Mouse (Mus musculus) brain, adult 10 weeks (tissue): Measurements from ENCODE around the gene Gm13287. TPM values are rescaled to one million over a fixed set of nuclear protein-coding genes. Genes with fewer than 3 reads are reported as not detected.

Source experiments
- polyA plus RNA-seq: library from polyadenylated mRNA; stranded (reverse); fragments of 350-450 nt; fragmentation: Illumina TruSeq; extraction: RNeasy Lipid Tissue Mini Kit (QIAGEN cat#74804); gene quantifications from one replicate; pipeline ENCODE4 v1.2.3, GENCODE M21; 2015; ENCODE audit warnings: low read depth, low replicate concordance

Gm13287 gene
- not detected for polyA plus RNA-seq

GRCm38 (mm10) chr4:88802954-88803353 is at the start of gene Gm13287:
Gene Gm13287 (plus strand): TSS chr4:88803254.

DNA sequence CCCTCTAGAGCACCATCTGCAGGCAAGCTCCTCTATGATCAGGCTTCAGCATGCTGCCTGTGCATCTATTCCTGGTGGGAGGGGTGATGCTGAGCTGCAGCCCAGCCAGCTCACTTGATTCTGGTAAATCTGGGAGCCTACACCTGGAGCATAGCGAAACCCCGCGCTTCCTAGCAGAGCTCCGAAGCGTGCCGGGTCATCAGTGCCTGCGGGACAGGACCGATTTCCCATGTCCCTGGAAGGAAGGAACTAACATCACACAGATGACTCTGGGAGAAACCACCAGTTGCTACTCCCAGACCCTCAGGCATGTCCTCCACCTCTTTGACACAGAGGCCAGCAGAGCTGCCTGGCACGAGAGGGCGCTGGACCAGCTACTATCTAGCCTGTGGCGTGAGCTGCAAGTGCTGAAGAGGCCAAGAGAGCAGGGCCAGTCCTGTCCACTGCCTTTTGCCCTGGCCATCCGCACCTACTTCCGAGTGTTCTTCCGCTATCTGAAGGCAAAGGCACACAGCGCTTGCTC is 48.2 kb upstream of the Gm13287 start, which contains the start of gene Gm13271:
Gm13271 (plus strand) TSS at position 51 of the 523 bp plus-strand sequence.

DNA sequence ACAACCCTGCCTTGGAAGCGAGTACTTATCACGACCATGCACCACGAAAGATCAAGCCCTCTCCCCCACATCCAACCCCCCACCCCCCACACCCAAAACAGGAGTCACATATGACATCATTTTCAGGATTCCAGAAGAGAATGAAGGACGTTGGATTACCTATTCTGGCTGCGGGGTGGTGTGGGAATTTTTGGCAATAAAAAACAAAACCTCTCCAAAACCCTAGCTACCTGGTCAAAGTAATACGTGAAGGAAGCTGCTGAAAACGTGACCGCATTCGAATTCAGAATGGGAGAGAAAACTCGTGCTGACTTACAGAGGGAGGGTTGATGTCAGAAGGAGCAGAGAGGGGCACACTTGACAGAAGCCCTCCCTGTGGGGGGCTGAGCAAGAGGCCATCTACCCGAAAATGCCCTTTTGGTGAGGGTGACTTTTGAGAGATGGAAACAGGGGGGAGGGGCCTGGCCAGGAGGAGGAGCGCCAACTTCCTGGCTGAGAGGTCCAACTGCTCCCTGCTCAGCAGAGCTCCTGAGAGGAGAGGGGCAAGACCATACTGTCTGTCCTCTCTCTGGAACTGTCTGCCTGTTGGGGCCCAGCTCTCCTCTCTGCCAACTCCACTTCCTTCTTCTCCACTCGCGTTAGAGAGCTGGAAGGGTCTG is 43.3 kb upstream of the Gm13287 start, which contains the start of gene Gm13283:
Gm13283 (plus strand) TSS at position 510 of the 659 bp plus-strand sequence.

GRCm38 (mm10) chr4:88773534-88773933 is 29.5 kb upstream of the Gm13287 start, which contains the start of gene Gm13290:
Gene Gm13290 (plus strand): TSS chr4:88773834.

DNA sequence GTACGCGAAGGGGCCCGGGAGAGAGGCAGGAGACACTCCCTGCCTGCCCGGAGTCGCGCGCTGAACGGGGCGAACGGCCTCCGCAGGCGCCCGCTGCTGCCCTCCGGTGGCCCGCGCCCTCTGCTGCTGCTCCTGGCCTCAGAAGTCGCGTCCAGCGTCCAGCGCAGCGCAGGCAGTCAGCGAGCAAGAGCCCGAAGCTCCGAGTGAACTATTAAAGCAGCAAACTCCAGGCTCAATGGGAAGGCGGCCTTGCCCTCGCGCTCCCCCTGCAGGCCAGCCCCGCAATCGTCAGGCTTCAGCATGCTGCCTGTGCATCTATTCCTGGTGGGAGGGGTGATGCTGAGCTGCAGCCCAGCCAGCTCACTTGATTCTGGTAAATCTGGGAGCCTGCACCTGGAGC is 26.4 kb upstream of the Gm13287 start, which contains the start of gene Gm13289:
Gm13289 (plus strand) TSS at position 301 of the 400 bp plus-strand sequence.

DNA sequence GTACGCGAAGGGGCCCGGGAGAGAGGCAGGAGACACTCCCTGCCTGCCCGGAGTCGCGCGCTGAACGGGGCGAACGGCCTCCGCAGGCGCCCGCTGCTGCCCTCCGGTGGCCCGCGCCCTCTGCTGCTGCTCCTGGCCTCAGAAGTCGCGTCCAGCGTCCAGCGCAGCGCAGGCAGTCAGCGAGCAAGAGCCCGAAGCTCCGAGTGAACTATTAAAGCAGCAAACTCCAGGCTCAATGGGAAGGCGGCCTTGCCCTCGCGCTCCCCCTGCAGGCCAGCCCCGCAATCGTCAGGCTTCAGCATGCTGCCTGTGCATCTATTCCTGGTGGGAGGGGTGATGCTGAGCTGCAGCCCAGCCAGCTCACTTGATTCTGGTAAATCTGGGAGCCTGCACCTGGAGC is 23.5 kb upstream of the Gm13287 start, which contains the start of gene Gm13272:
Gm13272 (plus strand) TSS at position 301 of the 400 bp plus-strand sequence.

GRCm38 (mm10) chr4:88781831-88782230 is 21.2 kb upstream of the Gm13287 start, which contains the start of gene Ifnz:
Gene Ifnz (plus strand): TSS chr4:88782131.

GRCm38 (mm10) chr4:88785409-88785808 is 17.6 kb upstream of the Gm13287 start, which contains the start of gene Gm13276:
Gene Gm13276 (plus strand): TSS chr4:88785709.

DNA sequence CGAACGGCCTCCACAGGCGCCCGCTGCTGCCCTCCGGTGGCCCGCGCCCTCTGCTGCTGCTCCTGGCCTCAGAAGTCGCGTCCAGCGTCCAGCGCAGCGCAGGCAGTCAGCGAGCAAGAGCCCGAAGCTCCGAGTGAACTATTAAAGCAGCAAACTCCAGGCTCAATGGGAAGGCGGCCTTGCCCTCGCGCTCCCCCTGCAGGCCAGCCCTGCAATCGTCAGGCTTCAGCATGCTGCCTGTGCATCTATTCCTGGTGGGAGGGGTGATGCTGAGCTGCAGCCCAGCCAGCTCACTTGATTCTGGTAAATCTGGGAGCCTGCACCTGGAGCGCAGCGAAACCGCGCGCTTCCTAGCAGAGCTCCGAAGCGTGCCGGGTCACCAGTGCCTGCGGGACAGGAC is 14.7 kb upstream of the Gm13287 start, which contains the start of gene Gm13277:
Gm13277 (plus strand) TSS at position 231 of the 400 bp plus-strand sequence.

DNA sequence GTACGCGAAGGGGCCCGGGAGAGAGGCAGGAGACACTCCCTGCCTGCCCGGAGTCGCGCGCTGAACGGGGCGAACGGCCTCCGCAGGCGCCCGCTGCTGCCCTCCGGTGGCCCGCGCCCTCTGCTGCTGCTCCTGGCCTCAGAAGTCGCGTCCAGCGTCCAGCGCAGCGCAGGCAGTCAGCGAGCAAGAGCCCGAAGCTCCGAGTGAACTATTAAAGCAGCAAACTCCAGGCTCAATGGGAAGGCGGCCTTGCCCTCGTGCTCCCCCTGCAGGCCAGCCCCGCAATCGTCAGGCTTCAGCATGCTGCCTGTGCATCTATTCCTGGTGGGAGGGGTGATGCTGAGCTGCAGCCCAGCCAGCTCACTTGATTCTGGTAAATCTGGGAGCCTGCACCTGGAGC is 11.8 kb upstream of the Gm13287 start, which contains the start of gene Gm13278:
Gm13278 (plus strand) TSS at position 301 of the 400 bp plus-strand sequence.

GRCm38 (mm10) chr4:88793936-88794675 is 8.9 kb upstream of the Gm13287 start, which contains the start of gene Gm13275:
Gene Gm13275 (plus strand): TSS chr4:88794487.

DNA sequence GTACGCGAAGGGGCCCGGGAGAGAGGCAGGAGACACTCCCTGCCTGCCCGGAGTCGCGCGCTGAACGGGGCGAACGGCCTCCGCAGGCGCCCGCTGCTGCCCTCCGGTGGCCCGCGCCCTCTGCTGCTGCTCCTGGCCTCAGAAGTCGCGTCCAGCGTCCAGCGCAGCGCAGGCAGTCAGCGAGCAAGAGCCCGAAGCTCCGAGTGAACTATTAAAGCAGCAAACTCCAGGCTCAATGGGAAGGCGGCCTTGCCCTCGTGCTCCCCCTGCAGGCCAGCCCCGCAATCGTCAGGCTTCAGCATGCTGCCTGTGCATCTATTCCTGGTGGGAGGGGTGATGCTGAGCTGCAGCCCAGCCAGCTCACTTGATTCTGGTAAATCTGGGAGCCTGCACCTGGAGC is 6.0 kb upstream of the Gm13287 start, which contains the start of gene Gm13279:
Gm13279 (plus strand) TSS at position 301 of the 400 bp plus-strand sequence.

GRCm38 (mm10) chr4:88799365-88799764 is 3.7 kb upstream of the Gm13287 start, which contains the start of gene Gm13285:
Gene Gm13285 (plus strand): TSS chr4:88799665.

DNA sequence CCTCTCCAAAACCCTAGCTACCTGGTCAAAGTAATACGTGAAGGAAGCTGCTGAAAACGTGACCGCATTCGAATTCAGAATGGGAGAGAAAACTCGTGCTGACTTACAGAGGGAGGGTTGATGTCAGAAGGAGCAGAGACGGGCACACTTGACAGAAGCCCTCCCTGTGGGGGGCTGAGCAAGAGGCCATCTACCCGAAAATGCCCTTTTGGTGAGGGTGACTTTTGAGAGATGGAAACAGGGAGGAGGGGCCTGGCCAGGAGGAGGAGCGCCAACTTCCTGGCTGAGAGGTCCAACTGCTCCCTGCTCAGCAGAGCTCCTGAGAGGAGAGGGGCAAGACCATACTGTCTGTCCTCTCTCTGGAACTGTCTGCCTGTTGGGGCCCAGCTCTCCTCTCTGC is 2.2 kb downstream of the Gm13287 start, which contains the start of gene Gm13288:
Gm13288 (plus strand) TSS at position 301 of the 400 bp plus-strand sequence.

DNA sequence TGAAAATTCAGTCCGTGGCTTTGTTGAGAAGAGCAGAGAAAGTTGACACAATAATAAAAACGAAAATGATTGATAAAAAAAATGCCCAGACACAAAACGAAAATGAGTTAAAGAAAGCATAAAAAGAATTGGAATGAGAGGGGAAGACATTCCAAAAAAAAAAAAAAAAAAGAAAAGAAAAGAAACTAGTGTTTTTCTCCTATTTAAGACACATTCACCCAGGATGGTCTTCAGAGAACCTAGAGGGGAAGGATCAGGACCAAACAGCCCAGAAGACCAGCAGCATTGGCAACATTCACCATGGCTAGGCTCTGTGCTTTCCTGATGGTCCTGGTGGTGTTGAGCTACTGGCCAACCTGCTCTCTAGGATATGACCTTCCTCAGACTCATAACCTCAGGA is 12.9 kb downstream of the Gm13287 start, which contains the start of gene Ifna7:
Ifna7 (plus strand) TSS at position 301 of the 400 bp plus-strand sequence.

GRCm38 (mm10) chr4:88819659-88820058 is 16.6 kb downstream of the Gm13287 start, which contains the start of gene Ifna11:
Gene Ifna11 (plus strand): TSS chr4:88819959.

GRCm38 (mm10) chr4:88827116-88827515 is 24.1 kb downstream of the Gm13287 start, which contains the start of gene Ifna6:
Gene Ifna6 (plus strand): TSS chr4:88827416.

GRCm38 (mm10) chr4:88835225-88835624 is 32.2 kb downstream of the Gm13287 start, which contains the start of gene Ifna5:
Gene Ifna5 (plus strand): TSS chr4:88835525.

DNA sequence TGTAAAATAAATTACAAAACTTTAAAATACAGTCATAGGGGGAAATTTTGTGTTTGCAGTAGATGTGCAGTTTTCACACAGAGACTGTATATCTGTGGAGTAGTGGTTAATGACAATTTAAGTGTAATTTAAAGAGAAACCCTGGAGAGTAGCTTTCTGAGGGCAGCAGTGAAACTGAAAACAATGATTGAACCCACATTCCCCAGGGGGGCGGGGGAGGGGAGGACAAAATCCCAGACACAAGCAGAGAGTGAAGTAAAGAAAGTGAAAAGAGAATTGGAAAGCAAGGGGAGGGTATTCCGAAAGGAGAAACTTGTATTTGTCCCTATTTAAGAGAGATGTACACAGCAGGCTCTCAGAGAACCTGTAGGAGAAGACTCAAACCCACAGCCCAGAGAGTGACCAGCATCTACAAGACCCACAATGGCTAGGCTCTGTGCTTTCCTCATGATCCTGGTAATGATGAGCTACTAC is 38.4 kb downstream of the Gm13287 start, which contains the start of gene Ifna4:
Ifna4 (plus strand) TSS at position 424 of the 474 bp plus-strand sequence.

DNA sequence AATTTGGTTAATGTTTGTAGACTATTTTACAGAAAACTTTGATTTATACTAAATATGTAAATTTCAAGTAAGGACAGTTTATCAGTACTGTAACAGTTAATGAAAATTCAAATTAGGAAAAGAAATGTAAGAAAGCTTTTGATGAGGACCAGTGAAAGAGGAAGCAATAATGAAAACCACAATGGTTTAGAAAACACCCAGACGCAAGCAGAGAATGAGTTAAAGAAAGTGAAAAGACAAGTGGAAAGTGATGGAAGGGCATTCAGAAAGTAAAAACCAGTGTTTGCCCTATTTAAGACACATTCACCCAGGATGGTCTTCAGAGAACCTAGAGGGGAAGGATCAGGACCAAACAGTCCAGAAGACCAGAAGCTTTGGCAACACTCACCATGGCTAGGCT is 46.6 kb downstream of the Gm13287 start, which contains the start of gene Ifna1:
Ifna1 (plus strand) TSS at position 390 of the 400 bp plus-strand sequence.

